Mouse (Mus musculus) cerebellum, adult 2 months (tissue): Measurements from ENCODE around the gene Cript.

Experiments
- CTCF ChIP-seq: fragments of 200-500 bp; IDR thresholded peaks from 2 replicates; pipeline ENCODE4 v1.5.1; 2011; ENCODE audit warnings: low read depth, mild to moderate bottlenecking, control low read depth, low read length, moderate library complexity, borderline replicate concordance; ENCODE audit not compliant: insufficient read depth
- POLR2A ChIP-seq: fragments of 200-500 bp; IDR thresholded peaks from 2 replicates; pipeline ENCODE4 v1.6.1; 2011; ENCODE audit warnings: low read length, control low read depth, borderline replicate concordance; ENCODE audit not compliant: insufficient read depth

DNA sequence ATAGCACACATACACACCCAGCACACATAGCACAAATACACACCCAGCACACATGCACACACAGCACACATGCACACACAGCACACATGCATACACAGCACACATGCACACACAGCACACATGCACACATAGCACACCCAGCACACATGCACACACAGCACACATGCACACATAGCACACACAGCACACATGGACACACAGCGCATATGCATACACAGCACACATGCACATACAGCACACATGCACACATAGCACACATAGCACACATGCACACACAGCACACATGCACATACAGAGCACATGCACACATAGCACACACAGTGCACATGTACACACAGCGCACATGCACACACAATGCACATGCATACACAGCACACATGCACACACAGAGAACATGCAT lies 43.6 kb upstream of the Cript start:
- no peak for TF ChIP-seq POLR2A
- TF ChIP-seq CTCF, result no peak
